Mouse (Mus musculus): ENCODE data around the gene Zhx3. TPM values are rescaled to one million over a fixed set of nuclear protein-coding genes. Genes with fewer than 3 reads are reported as not detected.
A peak's percentile ranks its signal among the peaks of the same experiment; 100 is the strongest.

The Zhx3 gene
- polyA plus RNA-seq, 1 experiment from 2014 or later = 6.0 TPM

DNA sequence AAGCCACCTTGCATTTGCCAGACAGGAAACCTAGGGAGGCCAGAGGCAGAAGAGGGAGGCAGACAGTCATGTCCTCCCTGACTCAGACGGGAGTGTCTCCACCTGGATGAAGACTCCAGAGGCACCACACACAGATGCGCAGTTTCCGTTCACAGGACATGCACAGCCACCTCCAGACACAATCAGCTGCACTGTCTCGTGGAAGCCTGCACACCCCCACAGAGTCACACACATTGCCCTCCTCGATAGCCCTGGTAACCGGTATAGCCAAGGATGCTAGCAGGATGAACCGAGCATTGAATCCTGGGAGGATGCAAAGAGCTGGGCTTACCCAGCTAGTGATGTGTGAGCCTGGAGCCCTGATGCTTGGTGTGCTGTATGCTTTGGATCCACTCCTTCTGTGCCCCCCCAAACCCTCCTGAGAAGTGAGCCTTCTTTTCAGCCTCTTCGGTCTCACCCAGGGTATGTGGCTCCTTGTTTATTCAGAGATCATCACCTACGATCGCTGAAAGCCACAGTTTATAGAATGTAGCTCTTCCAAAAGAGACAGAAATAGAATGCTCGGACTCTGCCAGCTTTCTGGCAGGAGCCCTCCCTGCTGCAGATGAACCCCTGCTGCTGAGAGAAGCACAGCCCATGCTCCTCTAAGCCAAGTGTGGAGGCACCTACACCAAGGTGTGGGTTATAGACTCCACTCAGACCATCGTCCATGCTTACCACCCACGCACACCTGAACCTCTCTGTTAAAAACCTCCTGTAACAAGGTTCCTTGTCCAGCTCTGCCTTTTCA, 43.2 kb upstream of the Zhx3 start:
- no peaks in the 10 kb centered on the region for H3K9me3 ChIP-seq (ENCODE audit: low read length)
- WGBS (ENCODE audit: insufficient replicate concordance) = 69% methylated on average over 13 of the region's 13 CpGs
- no peak overlapping the region for H3K9ac ChIP-seq (replicated peaks)
- H3K27me3 ChIP-seq (ENCODE audit: insufficient read depth, low read length) = peaks cover 28% of the 10 kb centered on the region
- TF ChIP-seq CTCF (IDR thresholded peaks at IDR 0.05; ENCODE audit: low read depth) = no peak
- no peak for TF ChIP-seq EP300 (IDR thresholded peaks at IDR 0.05; ENCODE audit: low read depth)
- no peak overlapping the region for H3K4me3 ChIP-seq (ENCODE audit: low read depth, low read length)
- H3K4me1 ChIP-seq (ENCODE audit: insufficient read depth) = 0 out of 2 replicates have a peak, but pooled peaks cover 4% of the 10 kb centered on the region
- DNase-seq (no peak), ATAC-seq (no peak)
- H3K36me3 ChIP-seq (replicated peaks; ENCODE audit: insufficient read depth, low read length) = no peaks in the 10 kb centered on the region
- H3K4me2 ChIP-seq (ENCODE audit: low read depth, low read length) = no peak overlapping the region
- no peak overlapping the region for H3K27ac ChIP-seq (ENCODE audit: low read depth)

GRCm38 (mm10) chr2:160914656-160915055, 41.9 kb upstream of the Zhx3 start:
- Histone ChIP-seq H3K27me3 (ENCODE audit: insufficient read depth, low read length) (peaks cover 34% of the 10 kb centered on the region), H3K36me3 (replicated peaks; ENCODE audit: insufficient read depth, low read length) (no peaks in the 10 kb centered on the region), H3K4me2 (ENCODE audit: low read depth, low read length) (no peak overlapping the region), H3K4me1 (ENCODE audit: insufficient read depth) (0 out of 2 replicates have a peak, but pooled peaks cover 4% of the 10 kb centered on the region), H3K9me3 (ENCODE audit: low read length) (no peaks in the 10 kb centered on the region), H3K4me3 (ENCODE audit: low read depth, low read length) (no peak overlapping the region), H3K27ac (ENCODE audit: low read depth) (no peak overlapping the region), H3K9ac (replicated peaks) (no peak overlapping the region)
- ATAC-seq (no peak), DNase-seq (no peak)
- WGBS (ENCODE audit: insufficient replicate concordance) = 70% methylated on average over 9 of the region's 9 CpGs
- TF ChIP-seq CTCF (IDR thresholded peaks at IDR 0.05; ENCODE audit: low read depth) (no peak), EP300 (IDR thresholded peaks at IDR 0.05; ENCODE audit: low read depth) (no peak)

- Histone ChIP-seq H3K27ac (ENCODE audit: low read depth) (no peak within 1 kb of the TSS), H3K36me3 (replicated peaks; ENCODE audit: insufficient read depth, low read length) (no peaks in the 10 kb centered on the region), H3K9ac (replicated peaks) (no peak within 1 kb of the TSS), H3K4me2 (ENCODE audit: low read depth, low read length) (peak within 1 kb of the TSS; percentile 63), H3K4me3 (ENCODE audit: low read depth, low read length) (peak within 1 kb of the TSS; percentile 27), H3K4me1 (ENCODE audit: insufficient read depth) (0 out of 2 replicates have a peak, but pooled peaks cover 4% of the 10 kb centered on the region), H3K27me3 (ENCODE audit: insufficient read depth, low read length) (peaks cover 34% of the 10 kb centered on the region), H3K9me3 (ENCODE audit: low read length) (no peaks in the 10 kb centered on the region)
- no peak for ATAC-seq
- DNase-seq = no peak
- 8% methylated on average over 35 of the region's 46 CpGs for WGBS (ENCODE audit: insufficient replicate concordance)
- TF ChIP-seq EP300 (IDR thresholded peaks at IDR 0.05; ENCODE audit: low read depth) = no peak
- no peak for TF ChIP-seq CTCF (IDR thresholded peaks at IDR 0.05; ENCODE audit: low read depth)
Measured at GRCm38 (mm10) chr2:160912231-160912671, 39.5 kb upstream of the Zhx3 start, which contains the start of gene Emilin3. Gene Emilin3 (minus strand): TSS chr2:160912328.

DNA sequence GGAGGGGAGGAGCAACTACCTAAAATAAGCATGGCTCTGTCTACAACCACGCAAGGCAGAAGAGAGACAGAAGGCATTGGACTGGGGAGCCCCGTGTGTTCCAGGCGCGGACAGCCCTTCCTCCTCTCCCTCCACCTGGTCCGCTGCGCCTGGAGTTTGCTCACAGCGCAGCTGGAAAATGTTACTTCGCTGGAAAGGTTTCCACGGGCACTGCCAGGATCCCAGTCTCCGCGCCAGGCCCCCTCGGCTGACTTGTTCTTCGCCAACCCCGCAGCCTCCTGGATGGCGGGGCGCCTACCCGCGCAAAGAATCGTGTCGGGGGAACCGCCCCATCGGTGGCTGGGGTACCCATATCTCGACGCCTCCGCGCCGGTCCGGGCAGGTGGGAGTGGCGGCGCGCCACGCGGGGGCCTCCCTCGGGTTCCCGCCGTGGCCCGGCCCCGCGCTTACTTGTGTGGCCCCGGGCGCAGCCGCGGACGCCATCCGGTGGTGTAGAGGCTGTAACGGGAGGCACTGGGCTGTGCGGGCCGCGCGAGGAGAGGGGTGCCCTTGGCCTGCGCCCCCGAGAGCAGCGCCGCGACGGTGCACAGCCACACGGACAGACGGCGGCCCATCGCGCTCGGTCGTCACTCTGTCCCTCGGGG, 38.9 kb upstream of the Zhx3 start:
- H3K4me1 ChIP-seq (ENCODE audit: insufficient read depth) = 0 out of 2 replicates have a peak, but pooled peaks cover 4% of the 10 kb centered on the region
- no peak overlapping the region for H3K27ac ChIP-seq (ENCODE audit: low read depth)
- H3K27me3 ChIP-seq (ENCODE audit: insufficient read depth, low read length) = peaks cover 34% of the 10 kb centered on the region
- H3K9ac ChIP-seq (replicated peaks) = no peak overlapping the region
- 3% methylated on average over 49 of the region's 64 CpGs for WGBS (ENCODE audit: insufficient replicate concordance)
- no peak for DNase-seq
- H3K36me3 ChIP-seq (replicated peaks; ENCODE audit: insufficient read depth, low read length) = no peaks in the 10 kb centered on the region
- H3K9me3 ChIP-seq (ENCODE audit: low read length) = no peaks in the 10 kb centered on the region
- peak overlapping the region; percentile 63 for H3K4me2 ChIP-seq (ENCODE audit: low read depth, low read length)
- ATAC-seq = no peak
- TF ChIP-seq CTCF (IDR thresholded peaks at IDR 0.05; ENCODE audit: low read depth) = no peak
- no peak for TF ChIP-seq EP300 (IDR thresholded peaks at IDR 0.05; ENCODE audit: low read depth)
- peak overlapping the region; percentile 27 for H3K4me3 ChIP-seq (ENCODE audit: low read depth, low read length)

- H3K4me2 ChIP-seq (ENCODE audit: low read depth, low read length) = no peak overlapping the region
- no peak overlapping the region for H3K4me3 ChIP-seq (ENCODE audit: low read depth, low read length)
- 0 out of 2 replicates have a peak, but pooled peaks cover 4% of the 10 kb centered on the region for H3K4me1 ChIP-seq (ENCODE audit: insufficient read depth)
- H3K9ac ChIP-seq (replicated peaks) = no peak overlapping the region
- no peak for TF ChIP-seq CTCF (IDR thresholded peaks at IDR 0.05; ENCODE audit: low read depth)
- TF ChIP-seq EP300 (IDR thresholded peaks at IDR 0.05; ENCODE audit: low read depth) = no peak
- peaks cover 34% of the 10 kb centered on the region for H3K27me3 ChIP-seq (ENCODE audit: insufficient read depth, low read length)
- H3K27ac ChIP-seq (ENCODE audit: low read depth) = no peak overlapping the region
- ATAC-seq = no peak
- 71% methylated on average over 5 of the region's 5 CpGs for WGBS (ENCODE audit: insufficient replicate concordance)
- H3K36me3 ChIP-seq (replicated peaks; ENCODE audit: insufficient read depth, low read length) = no peaks in the 10 kb centered on the region
- DNase-seq = no peak
- no peaks in the 10 kb centered on the region for H3K9me3 ChIP-seq (ENCODE audit: low read length)
Measured at GRCm38 (mm10) chr2:160910633-160911032, 37.8 kb upstream of the Zhx3 start.

DNA sequence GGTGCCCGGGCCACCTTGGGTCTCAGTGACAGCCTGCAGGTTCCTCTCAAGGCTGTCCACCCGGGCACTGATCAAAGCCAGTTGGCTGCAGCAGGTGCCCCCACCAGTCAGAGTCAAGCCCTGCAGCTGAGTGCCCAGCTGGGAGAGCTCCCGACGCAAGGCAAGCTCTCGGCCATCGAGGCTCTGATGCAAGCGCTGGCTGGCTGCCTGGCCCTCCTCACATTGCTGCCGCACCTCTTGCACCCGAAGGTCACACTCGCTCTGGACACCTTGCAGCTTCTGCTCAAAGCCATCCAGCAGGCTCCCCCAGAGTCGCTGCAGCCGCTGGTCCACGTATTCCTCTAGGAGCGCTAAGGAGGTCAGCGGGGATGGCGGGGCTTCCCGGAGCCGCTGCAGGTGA, 35.8 kb upstream of the Zhx3 start:
- no peaks in the 10 kb centered on the region for H3K9me3 ChIP-seq (ENCODE audit: low read length)
- no peaks in the 10 kb centered on the region for H3K36me3 ChIP-seq (replicated peaks; ENCODE audit: insufficient read depth, low read length)
- H3K9ac ChIP-seq (replicated peaks) = no peak overlapping the region
- peaks cover 31% of the 10 kb centered on the region for H3K27me3 ChIP-seq (ENCODE audit: insufficient read depth, low read length)
- no peak overlapping the region for H3K4me3 ChIP-seq (ENCODE audit: low read depth, low read length)
- 53% methylated on average over 18 of the region's 18 CpGs for WGBS (ENCODE audit: insufficient replicate concordance)
- 0 out of 2 replicates have a peak, but pooled peaks cover 4% of the 10 kb centered on the region for H3K4me1 ChIP-seq (ENCODE audit: insufficient read depth)
- TF ChIP-seq EP300 (IDR thresholded peaks at IDR 0.05; ENCODE audit: low read depth) (no peak), CTCF (IDR thresholded peaks at IDR 0.05; ENCODE audit: low read depth) (no peak)
- H3K4me2 ChIP-seq (ENCODE audit: low read depth, low read length) = no peak overlapping the region
- peak; percentile 30 for DNase-seq
- ATAC-seq = no peak
- no peak overlapping the region for H3K27ac ChIP-seq (ENCODE audit: low read depth)
